Mouse (Mus musculus) cerebellum, postnatal 36 days (tissue): ENCODE measurements around the gene Fam178b.
"Not testable (repeated sequence)": the region's sequence is repeated elsewhere in the genome, so short reads cannot be mapped to it uniquely, and the experiment has no call there.

ENCODE experiments used
- DNase-seq, 2 experiments: peaks; one replicate each; pipeline ENCODE4 v3.0.0; 2021 to 2022; ENCODE audit warnings: mixed read lengths in 2 of 2

Fam178b gene

DNA sequence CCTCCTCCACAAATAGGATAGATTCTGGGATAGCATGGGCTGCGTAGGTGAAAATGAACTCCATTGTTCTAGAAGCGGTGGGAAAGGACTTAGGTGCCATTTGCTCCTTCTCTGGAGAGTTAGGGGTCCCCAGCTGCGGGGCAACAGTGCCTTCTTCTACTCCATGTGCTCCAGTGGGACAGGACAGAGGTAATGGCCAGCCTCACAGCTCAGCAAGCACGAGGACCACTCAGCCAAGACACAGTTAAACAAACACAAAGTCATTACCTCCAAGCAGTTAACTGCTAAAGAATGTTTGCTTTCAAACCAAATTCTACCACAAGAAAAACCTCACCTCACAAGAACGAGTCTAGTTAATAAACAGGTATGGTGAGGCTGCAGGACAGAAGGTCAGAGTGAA, 57.5 kb downstream of the Fam178b start:
- DNase-seq = no peak

DNA sequence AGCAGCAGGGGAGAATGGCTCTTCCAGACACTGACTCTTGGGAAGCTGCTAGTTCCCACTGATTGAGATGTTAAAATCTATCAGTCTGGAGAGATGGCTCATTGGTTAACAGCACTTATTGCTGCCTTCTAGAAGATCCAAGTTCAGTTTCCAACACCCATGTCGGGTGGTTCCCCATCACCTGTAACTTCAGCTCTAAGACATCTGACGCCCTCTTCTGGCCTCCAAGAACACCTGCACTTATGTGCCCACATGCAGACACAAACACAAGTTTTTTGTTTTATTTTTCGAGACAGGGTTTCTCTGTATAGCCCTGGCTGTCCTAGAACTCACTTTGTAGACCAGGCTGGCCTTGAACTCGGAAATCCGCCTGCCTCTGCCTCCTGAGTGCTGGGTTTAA, 67.0 kb downstream of the Fam178b start:
- not testable (repeated sequence) for DNase-seq

DNA sequence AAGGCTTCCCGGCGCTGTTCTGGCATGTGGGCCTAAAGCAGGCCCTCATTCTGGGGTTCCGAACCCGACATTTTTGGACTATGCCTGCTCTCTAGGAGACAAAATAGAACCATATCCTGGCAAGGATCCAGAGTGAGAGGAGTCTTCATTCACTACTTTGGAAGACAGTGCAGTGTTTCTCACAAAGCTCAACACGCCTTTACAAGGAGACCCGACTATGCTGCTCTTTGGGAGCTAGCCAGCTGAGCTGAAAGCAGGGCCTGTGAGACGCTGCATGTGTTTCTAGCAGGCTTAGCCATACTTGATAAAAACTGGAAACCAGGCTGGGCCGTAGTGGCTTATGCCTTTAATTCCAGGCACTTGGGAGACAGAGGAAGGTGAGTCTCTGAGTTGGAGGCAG, 67.8 kb downstream of the Fam178b start:
- DNase-seq = no peak

DNA sequence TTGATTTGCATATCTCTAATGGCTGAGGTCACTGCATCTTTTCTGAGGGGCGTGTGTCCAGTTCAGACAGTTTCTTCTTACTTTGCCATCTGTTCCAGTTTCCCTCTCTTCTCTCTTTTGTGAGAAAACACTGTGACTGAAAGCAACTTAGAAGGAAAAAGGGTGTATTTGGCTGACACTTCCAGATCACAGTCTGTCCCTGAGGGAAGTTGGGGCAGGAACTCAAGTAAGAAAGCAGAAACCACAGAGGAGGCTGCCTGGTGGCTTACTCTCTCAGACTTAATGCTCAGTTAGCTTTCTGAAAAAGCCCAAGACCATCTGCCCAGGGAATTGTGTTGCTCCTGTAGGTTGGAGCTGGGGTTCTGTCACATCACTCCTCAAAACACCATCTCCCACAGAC, 68.4 kb downstream of the Fam178b start:
- no peak for DNase-seq

DNA sequence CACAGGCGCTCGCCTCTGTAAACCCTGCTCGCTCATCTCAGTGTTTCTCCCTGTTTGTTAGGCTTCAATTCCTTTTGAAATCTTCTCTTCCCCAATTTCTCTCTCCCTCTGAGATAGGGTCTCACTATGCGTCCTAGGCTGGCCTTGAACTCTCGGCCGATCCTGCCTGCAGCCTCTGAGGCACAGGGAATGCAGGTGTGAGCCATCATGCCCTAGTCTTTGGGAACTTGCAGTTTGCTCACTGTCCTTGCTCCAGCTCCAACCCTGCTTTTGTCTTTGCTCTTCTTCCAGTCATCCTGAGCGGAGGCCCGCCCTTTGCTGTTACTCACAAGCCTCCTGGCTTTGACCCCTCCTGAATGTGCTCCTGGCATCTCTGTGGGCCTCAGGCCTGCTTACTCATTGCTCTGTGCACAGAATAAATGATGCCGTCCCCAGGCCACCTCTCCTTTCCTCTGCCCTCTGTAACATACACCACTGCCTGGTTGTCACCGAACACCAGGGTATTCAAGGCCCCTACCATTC, 69.5 kb downstream of the Fam178b start:
- no peak for DNase-seq

DNA sequence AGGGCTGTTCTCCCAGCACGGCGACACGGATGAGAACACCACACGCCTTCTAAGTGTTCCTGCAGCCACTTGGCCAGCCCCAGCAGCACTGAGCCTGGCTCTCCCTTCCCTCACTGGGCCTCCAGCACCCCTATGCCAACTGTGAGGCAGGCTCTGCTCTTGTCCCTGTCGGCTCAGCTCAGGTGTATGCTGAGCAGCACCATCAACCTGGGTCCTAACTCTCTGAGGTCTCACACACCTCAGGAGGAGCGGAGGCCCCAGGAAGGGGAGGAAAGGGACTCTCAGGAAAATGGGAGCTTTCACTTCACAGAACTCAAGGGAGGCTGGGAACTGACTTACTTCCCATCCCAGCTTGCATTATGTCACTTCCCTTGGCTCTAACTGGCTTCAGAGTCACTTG, 70.6 kb downstream of the Fam178b start:
- no peak for DNase-seq

DNA sequence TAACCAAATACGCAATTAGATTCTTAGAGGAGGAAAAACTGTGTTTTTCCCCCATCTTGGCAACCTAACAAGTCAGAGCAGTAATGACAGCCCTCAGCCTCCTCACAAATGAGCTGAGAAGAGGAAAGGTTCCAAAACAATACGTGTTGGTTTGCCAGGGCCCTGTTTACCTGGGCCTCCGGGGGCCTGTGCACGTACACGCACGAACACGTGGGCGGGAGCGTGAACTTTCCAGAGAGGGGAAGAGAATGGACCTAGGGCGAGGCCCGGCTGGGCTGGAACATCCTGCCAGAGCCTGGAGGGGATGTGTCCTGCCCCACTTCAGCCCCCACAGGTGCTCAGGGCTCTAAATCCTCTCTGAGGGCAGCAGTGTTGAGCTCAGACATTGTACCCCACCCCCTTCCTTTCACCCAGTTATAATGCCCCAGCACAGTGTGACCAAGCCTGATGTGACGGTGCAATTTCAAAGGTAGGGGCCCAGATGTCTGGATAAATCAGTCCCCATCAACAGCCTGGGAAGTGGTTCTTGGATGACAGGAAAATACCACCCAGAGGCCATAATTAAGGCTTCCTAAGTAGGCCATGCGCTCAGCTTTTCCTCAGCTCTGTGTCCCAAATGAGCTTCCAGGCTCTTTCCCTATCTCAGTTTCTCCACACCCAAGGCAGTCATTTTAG, 71.4 kb downstream of the Fam178b start:
- no peak for DNase-seq

DNA sequence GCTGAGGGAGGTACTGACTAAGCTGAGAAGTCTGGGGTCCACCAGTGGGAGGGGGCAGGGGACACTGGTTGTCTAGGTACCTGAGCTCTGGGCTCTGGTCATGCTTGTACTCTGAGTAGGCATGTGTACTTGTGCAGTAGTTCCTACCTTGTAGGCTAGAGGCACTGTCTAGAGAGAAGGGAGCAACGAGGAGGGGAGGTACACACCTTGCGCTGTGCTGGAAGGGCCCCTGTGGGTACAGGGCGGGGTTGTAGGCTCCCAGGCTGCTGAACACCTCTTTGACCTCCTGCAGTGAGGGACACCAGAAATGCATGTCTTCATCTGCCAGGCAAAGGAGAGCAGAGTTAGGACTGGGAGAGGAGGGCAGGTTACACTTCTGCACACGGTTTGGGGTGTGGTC, 74.8 kb downstream of the Fam178b start:
- DNase-seq = no peak

DNA sequence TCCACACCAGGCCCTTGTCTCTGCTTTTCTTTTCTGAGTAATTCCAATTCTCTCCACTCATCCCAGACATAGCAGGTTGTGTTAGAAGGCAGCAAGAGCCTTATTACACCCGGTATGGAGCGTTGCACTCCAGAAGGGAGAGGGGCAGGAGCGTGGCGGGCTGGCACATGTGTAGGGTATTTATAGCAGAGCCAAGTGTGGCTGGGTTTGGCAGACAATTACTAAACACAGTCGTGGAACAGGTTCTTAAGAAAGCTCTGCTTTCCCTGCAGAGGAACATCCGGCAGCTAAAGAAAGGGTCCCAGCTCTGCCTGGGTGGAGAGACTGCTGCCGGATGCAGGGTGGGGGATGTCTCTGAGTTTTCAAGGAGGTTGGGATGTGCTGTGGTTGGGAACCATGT, 76.0 kb downstream of the Fam178b start:
- no peak for DNase-seq

DNA sequence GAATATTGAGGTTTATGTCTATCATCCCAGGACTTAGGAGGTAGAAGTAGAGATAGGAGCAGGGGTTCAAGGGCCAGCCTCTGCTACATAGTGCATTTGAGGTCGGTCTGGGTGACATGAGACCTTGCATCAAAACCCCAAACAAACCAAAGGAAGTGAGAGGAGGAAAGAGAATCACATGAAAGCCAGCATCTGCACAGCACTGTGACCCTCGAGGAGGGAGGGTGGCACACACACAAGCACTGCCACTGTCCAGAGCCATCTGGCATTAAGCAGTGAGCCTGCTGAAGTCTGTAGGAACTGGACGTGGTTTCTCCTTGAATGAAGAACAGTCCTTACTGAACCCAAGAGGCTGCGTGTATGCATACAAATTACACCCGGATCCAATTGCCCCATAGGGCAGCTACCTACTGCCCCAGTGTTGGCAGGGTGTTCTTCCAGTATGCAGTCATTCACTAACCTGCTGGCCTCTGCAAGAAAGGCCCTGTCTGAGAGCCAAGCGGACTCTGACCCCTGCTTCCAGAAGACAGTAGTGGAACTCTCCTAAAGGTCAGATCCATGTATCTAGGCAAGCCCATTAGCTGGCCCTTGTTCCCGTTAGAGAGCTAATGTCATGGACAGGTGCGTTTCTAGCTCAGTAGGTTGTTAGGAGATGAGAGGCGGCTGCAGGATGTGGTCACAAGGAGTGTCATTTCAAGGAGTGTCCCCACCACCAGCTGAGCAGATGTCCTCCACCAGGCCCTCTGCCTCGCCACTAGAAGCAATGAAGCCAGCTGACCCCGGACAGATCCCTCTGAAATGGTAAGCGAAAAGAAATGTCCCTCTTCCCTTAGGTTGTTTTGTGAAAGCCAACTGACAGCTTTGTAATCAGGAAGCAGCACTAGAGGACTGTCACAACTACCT, 78.5 kb downstream of the Fam178b start:
- DNase-seq = no peak

DNA sequence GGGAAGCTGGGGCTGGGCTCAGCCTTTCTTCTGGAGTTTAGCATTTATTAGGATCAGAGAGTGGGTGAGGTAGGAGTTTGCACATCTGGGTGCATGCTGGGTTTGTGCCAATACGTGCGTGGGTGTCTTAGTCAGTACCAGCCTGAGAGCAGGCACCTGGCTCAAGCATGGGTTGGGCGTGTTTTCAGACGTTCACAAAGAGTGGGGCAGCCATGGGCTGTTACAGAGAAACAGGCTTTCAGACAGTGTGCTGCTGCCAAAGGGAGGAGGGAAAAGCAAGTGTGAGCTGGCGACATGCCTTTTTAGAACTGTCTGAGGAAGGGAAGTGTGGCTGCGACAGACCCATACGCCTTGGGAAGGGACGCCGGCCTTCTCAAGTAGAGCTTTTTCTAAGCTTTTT, 79.6 kb downstream of the Fam178b start:
- DNase-seq = no peak

DNA sequence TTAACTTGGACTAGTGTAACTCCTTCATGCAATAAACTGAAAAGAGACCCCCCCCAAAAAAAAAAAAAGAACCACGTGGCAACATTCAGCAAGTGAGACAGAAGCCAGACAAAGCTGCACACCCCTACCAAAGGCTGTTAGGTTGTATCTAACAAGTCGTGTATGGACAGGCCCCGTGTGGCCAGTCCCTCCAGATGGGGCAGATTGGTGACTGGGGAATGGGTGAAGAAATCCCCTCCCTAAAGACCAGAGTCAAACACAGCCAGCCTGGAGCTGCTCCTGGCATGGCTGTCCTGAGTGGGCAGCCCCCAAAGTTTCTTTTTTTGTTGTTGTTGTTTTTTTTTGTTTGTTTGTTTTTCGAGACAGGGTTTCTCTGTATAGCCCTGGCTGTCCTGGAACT, 80.7 kb downstream of the Fam178b start:
- no peak for DNase-seq

DNA sequence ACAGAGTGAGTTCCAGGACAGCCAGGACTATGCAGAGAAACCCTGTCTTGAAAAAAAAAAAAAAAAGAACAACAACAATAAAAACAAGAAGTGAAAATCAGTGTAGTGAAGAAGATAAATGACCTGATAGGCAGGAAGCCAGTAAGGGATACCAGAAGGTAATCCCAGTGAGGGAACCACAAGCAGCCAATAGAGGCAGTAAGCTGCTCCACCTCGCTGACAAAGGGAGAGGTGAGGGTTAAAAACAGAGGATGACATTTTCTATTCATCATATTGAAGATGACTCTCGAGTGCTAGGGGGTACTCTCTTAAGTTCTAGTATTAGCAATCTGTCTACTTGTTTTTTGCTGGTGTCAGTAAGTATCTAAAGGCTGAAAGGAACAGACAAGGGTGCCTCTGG, 84.6 kb downstream of the Fam178b start:
- DNase-seq = no peak

DNA sequence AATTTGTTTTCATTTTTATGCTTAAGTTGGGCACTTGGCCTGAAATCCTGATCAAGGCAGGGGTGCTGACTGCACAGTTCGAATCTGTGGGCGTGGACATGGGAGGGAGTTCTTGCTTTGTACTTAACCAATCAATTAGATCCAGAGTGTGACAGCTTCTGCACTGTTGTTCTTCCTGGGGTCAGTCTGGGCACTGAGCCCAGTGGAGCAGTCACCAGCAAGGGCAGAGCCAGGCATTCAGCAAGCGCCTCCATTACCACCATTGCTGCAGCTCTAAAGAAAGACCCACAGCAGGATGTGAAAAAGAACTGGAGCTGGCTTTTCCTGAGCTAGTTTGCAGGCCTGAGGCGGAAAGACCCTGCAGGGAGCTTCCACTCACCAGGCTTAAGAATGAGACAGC, 86.9 kb downstream of the Fam178b start:
- no peak for DNase-seq

DNA sequence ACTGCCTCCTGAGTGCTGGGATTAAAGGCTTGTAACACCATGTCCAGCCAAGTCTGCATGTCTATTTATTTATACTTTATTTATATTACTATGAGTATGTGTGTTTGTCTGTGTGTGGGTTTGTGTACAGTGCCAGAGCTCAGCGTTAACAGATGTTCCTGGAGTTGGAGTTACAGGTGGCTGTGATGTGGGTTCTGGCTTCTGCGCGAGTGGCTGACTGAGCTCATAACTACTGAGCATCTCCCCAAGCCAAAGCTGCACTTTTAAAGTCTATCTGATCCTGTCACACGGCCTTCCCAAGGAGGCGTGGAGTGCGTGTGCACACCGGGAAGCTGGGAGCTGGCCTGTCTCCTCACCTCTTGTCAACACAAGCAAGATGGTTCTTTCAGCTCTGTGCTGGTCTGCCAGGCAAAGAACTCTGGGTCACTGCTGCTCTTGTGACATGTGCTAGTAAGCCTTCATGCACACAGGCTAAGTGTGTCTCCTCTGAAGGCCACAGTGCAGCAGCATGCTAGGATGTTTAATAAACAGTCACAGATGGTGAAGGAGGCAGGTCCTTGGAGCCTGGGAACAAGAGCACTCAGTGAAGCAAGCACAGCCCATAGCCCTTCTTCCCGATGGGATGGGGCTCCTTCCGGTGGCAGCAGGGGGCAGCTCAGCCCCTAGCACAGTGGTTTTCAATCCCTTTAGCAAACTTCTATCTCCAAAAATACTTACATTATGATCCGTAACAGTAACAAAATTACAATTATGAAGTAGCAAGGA, 87.6 kb downstream of the Fam178b start:
- DNase-seq = no peak

DNA sequence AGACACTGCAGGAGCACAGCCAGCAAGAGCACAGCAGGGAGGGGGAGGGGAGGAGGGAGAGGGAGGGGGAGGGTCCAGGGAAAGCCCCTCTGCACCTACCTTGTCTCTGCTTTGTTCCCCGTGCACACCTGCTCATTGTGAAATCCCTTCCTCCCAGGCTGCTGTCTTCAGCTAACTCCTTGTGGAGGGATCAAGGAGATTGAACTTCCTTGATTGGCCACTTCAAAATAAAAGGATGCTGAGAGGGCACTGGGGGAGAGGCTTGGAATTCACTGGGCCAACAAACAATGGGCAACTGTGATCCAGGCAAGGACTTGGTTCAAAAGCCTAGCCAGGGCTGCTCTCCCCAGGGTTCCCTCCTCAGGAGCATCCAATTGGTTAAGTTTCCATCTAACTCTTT, 89.9 kb downstream of the Fam178b start:
- DNase-seq = no peak

DNA sequence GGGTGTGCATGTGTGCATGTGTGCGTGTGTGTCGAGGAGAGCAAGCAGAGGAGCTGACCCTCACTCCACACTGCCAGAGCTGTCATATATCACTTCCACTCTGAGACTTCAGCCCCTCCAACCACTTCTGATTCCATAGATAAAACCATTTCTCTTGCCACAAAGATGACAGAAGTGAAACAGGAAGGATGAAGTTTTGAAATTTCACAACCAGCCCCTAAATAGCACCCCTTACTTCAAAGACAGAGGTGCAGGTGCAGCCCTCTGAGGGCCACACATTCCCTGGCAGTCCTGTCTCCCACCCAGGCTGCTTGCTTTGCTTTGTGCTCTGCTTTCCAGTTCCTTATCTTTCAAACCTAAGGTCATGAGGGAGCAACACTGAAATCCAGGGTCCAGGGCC, 91.6 kb downstream of the Fam178b start:
- DNase-seq = no peak

DNA sequence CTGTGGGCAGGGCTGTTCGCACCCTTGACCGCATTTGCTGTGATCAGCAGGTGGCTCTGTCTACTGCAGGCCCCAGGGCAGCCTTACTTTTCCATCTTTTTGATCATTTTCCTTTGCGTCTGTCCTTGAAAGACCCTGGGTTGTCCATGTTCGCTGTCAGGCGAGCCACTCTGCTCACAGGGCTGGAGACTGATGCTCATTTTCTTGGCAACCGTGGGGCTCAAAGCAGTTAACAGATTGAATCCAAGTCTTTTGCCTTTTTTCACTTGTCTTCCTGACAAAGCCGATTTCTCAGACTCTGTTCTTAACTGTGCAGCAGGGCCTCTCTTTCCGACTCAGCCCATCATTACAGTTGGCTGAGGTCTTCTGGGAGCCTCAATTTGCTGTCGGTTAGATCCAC, 92.3 kb downstream of the Fam178b start:
- DNase-seq = no peak

DNA sequence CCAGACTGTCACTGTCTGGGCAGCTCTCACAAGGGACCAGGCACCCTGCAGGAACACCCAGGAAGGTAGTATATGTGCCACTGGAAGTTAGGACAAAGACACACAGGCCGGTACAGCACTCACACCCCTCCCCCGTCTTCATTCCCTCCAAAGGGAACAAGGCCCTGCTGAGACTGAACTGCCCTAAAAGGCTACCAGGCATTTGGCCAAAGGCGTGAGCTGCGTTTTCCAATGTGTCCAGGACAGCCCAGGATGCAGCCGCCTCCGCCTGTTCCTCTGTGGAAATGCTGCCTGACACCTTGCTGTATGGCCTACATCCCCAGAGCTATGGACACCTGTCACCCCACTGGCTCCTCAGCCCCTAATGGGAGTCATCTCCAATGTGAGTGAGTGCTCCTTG, 93.5 kb downstream of the Fam178b start:
- peak; percentile 59 to 67 for DNase-seq

DNA sequence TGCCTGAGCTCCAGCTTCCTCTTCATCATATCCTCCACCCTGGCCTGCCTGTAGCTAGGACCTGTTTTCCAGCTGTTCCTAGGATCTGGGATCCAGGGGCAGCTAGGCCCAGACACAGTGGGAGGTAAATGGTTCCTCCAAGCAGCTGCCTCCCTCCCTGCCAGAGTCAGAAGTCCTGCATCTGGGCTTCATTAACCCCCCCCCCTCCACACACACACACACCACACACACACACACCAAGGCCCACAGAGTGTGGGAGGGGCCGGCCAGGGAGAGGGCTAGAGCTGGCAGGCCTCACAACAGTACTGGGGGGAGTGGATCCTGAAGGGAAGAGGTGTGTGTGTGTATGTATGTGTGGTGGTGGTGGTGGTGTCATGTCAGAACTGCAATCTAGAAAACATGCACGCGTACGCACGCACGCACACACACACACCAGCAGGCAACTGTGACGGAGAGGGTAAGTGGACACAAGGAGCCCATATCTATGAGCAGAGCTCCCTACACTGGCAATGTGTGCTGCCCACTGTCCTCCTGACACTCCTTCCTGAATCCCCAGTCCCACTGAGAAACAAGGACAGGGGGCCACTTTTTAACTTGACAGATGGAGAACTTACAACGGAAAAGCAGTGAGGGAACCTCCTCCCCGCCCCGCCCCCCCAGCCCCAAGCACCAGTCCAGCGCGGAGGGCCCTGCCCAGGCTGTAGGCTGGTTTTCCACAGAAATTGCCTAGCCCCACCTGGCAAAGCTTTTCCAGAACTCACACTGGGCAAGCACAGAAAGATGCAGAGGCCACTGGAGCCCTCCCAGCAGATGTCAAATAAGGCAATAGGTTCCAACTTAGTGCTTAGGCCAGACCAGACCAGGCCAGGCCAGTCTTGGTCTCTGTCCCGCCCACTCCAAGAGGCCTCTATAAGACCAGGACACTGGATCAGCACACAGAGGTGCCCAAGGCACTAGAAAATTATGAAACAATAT, 94.2 kb downstream of the Fam178b start:
- no peak for DNase-seq

DNA sequence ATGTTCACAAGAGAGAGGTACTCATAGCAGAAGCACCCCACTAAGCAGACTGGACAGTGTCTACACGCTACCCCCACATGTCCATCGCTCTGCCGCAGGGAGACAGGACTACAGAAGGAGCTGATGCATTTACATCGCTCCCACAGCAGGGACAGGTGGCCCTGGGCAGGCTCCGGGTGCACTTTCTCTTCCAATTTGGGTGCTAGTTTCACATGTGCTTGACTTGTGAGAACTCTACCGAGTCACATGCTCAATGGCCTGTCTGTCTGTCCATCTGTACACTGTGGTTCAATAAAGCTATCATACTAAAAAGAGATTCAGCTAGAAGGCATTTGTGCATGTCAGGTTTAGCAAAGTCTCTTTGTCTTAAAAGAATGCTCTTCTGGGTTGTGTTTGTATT, 95.1 kb downstream of the Fam178b start:
- no peak for DNase-seq

DNA sequence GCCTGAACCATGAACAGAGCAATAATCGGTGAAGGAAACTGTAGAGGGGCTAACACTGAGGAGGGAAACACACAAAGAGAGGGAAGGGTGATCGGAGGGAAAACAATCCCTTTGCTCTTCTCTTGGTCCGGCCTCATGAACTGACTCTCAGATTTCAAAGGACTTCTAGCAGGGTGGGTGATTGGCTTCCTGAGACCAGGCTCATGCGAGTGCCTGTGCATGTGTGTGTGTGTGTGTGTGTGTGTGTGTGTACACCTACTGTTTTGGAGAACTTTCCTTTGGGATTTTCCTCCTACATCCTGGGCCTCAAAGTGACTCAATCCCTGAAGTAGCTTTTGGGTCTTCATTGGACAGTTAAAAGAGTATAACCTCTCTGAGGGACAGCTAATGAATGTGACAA, 96.7 kb downstream of the Fam178b start:
- DNase-seq = no peak
